In genomic region chr8:84615666-84616485, GRCm38 (mm10) we compare ENCODE assay signal across 13 mouse cellular contexts. TPM values are rescaled to one million over a fixed set of nuclear protein-coding genes. Genes with fewer than 3 reads are reported as not detected.
DNase-seq lines count a peak whose midpoint lies in the region; ATAC-seq and TF ChIP-seq lines count a peak whose summit lies in the region.
"Had no signal": no experiment of that assay in that cellular context is flagged by ENCODE, and none has a peak within 500 bp of the region (broad histone marks: within the 10 kb centered on the region; RNA-seq: fewer than 3 reads in every experiment).

No protein-coding gene starts in this region.

- no peak for TF ChIP-seq POLR2A in cerebellum, adult 2 months (IDR thresholded peaks at IDR 0.05; ENCODE audit: borderline replicate concordance, insufficient read depth, low read length)
- TF ChIP-seq POLR2A in limb, embryonic 14.5 days (IDR thresholded peaks at IDR 0.05; ENCODE audit: borderline replicate concordance, extremely low read depth, insufficient read depth, insufficient read length): no peak

- DNase-seq in cerebellum, adult 2 months: no peak
- no peak for DNase-seq in cerebellum, adult 11-12 months
- no peak for DNase-seq in limb, embryonic 14.5 days (ENCODE audit: low spot score)
- no peak for DNase-seq in cerebellum, postnatal 4 days (ENCODE audit: low spot score in 2 of 2)
- DNase-seq in urinary bladder, postnatal 25 days (ENCODE audit: low spot score): no peak
- DNase-seq in layer of hippocampus, postnatal 36 days: no peak
- DNase-seq: cerebellum, adult 9-10 months; gastrocnemius, postnatal 14 days; heart, postnatal 4 days; liver, embryonic 13.5 days had no signal

- peaks cover 20% of the 10 kb centered on the region for H3K4me1 ChIP-seq in cerebellum, adult 2 months (ENCODE audit: control insufficient read depth, insufficient read depth, low read length)
- peaks cover 50% of the 10 kb centered on the region for H3K4me1 ChIP-seq in E14TG2a.4 (replicated peaks; ENCODE audit: low read depth, low read length)
- H3K4me1 ChIP-seq in embryonic facial prominence, embryonic 15.5 days: peaks cover 23% of the 10 kb centered on the region; the same call in 1 of the 2 replicates
- H3K4me1 ChIP-seq in limb, embryonic 14.5 days (ENCODE audit: control insufficient read depth, insufficient read depth, low read length): peaks cover 6% of the 10 kb centered on the region; the same call in 1 of the 2 replicates
- H3K4me1 ChIP-seq: liver, embryonic 13.5 days; megakaryocyte, embryonic 14.5 days had no signal

- peaks cover 21% of the 10 kb centered on the region for H3K36me3 ChIP-seq in E14TG2a.4 (ENCODE audit: insufficient read depth, low read length)
- H3K36me3 ChIP-seq in embryonic facial prominence, embryonic 15.5 days: no peaks in the 10 kb centered on the region
- H3K36me3 ChIP-seq in limb, embryonic 14.5 days (ENCODE audit: control insufficient read depth, insufficient read depth, low read length): no peaks in the 10 kb centered on the region
- H3K36me3 ChIP-seq: liver, embryonic 13.5 days had no signal

- H3K27ac ChIP-seq in cerebellum, adult 2 months (ENCODE audit: insufficient read depth, low read length): 0 out of 2 replicates have a peak overlapping the region, but pooled peaks have one; percentile 11
- no peak overlapping the region for H3K27ac ChIP-seq in embryonic facial prominence, embryonic 15.5 days (replicated peaks)
- peak overlapping the region; percentile 63; the same call in 1 of the 2 replicates for H3K27ac ChIP-seq in limb, embryonic 14.5 days (replicated peaks; ENCODE audit: low read depth, low read length)
- H3K27ac ChIP-seq: liver, embryonic 13.5 days had no signal

- H3K9me3 ChIP-seq in E14TG2a.4 (ENCODE audit: low read length): no peaks in the 10 kb centered on the region
- no peaks in the 10 kb centered on the region for H3K9me3 ChIP-seq in embryonic facial prominence, embryonic 15.5 days (replicated peaks)
- H3K9me3 ChIP-seq in limb, embryonic 14.5 days (ENCODE audit: control insufficient read depth, low read length): no peaks in the 10 kb centered on the region
- H3K9me3 ChIP-seq: liver, embryonic 13.5 days; megakaryocyte, embryonic 14.5 days had no signal

- H3K27me3 ChIP-seq in cerebellum, adult 2 months (ENCODE audit: control insufficient read depth, insufficient read depth, low read length): no peaks in the 10 kb centered on the region
- peaks cover 69% of the 10 kb centered on the region for H3K27me3 ChIP-seq in E14TG2a.4 (ENCODE audit: insufficient read depth, low read length)
- H3K27me3 ChIP-seq in embryonic facial prominence, embryonic 15.5 days: no peaks in the 10 kb centered on the region
- no peaks in the 10 kb centered on the region for H3K27me3 ChIP-seq in limb, embryonic 14.5 days (ENCODE audit: control insufficient read depth, insufficient read depth, low read length)

- H3K4me2 ChIP-seq in embryonic facial prominence, embryonic 15.5 days (replicated peaks): peak overlapping the region; percentile 28
- peak overlapping the region; percentile 36 for H3K4me2 ChIP-seq in limb, embryonic 14.5 days (replicated peaks; ENCODE audit: low read depth, low read length, severe bottlenecking)
- H3K4me2 ChIP-seq: liver, embryonic 13.5 days had no signal

- peak; percentile 52; the same call in 1 of the 2 replicates for ATAC-seq in embryonic facial prominence, embryonic 15.5 days (ENCODE audit: insufficient number of reproducible peaks, low FRiP score, low TSS enrichment, low read depth)
- no peak for ATAC-seq in limb, embryonic 14.5 days (ENCODE audit: low FRiP score, low read depth)

- H3K4me3 ChIP-seq in cerebellum, adult 2 months (replicated peaks; ENCODE audit: insufficient read depth, low read depth, low read length): no peak overlapping the region
- H3K4me3 ChIP-seq in E14TG2a.4 (replicated peaks; ENCODE audit: low read length): peak overlapping the region; percentile 13; the same call in 1 of the 2 replicates
- H3K4me3 ChIP-seq in embryonic facial prominence, embryonic 15.5 days (replicated peaks): peak overlapping the region; percentile 23
- peak overlapping the region; percentile 10 for H3K4me3 ChIP-seq in limb, embryonic 14.5 days (replicated peaks; ENCODE audit: low read length)
- H3K4me3 ChIP-seq: liver, embryonic 13.5 days; megakaryocyte, embryonic 14.5 days had no signal

- no peak for TF ChIP-seq CTCF in cerebellum, adult 2 months (IDR thresholded peaks at IDR 0.05; ENCODE audit: borderline replicate concordance, insufficient read depth, low read depth, low read length)
- no peak for TF ChIP-seq CTCF in E14TG2a.4 (conservative IDR thresholded peaks at IDR 0.05; ENCODE audit: low read length)

- H3K9ac ChIP-seq in embryonic facial prominence, embryonic 15.5 days: peak overlapping the region; percentile 9; the same call in 1 of the 2 replicates
- peak overlapping the region; percentile 16; the same call in 1 of the 2 replicates for H3K9ac ChIP-seq in limb, embryonic 14.5 days (ENCODE audit: low read depth, low read length, severe bottlenecking)
- H3K9ac ChIP-seq: liver, embryonic 13.5 days had no signal

- 51% methylated on average over 22 of the region's 22 CpGs for WGBS in cerebellum, adult 2 months
- WGBS in embryonic facial prominence, embryonic 15.5 days: 29% methylated on average over 22 of the region's 22 CpGs
- WGBS in limb, embryonic 14.5 days: 29% methylated on average over 22 of the region's 22 CpGs

RNA-seq across cellular contexts. Expression of gene Ier2, which starts 46.8 kb away (rescaled TPM):
- polyA plus RNA-seq in cerebellum, adult 2 months (2012; rRNA removed): 13.9 and 15.1 TPM in 2 replicates
- polyA plus RNA-seq in embryonic facial prominence, embryonic 15.5 days (2015; fragmentation: Nextera tagmentation; extraction: Ambion mirVana): 79.7 and 83.9 TPM in 2 replicates
- polyA plus RNA-seq in limb, embryonic 14.5 days (2012; rRNA removed): 33.3 and 38.2 TPM in 2 replicates
- 66.0 and 70.1 TPM in 2 replicates for polyA plus RNA-seq in limb, embryonic 14.5 days (2014; fragmentation: Nextera tagmentation; extraction: Ambion mirVana)
- 1 to 10 TPM; 7.2 to 7.6 TPM for total RNA-seq in layer of hippocampus, postnatal 36 days (2021)
